Mouse (Mus musculus): ENCODE measurements around the gene Fam177a. TPM values are rescaled to one million over a fixed set of nuclear protein-coding genes. Genes with fewer than 3 reads are reported as not detected.

Gene Fam177a
- polyA plus RNA-seq (2012; rRNA removed; ENCODE audit: low replicate concordance) = 2.3 and 4.0 TPM in 2 replicates

GRCm38 (mm10) chr12:55124242-55124641 lies at the start of gene Fam177a:
TSS of gene Fam177a (plus strand) at chr12:55124469.

GRCm38 (mm10) chr12:55079726-55080600 lies 44.3 kb upstream of the Fam177a start, which contains the start of the genes 2700097O09Rik and Srp54a:
TSS of gene 2700097O09Rik (minus strand) at chr12:55080110.
TSS of gene Srp54a (plus strand) at chr12:55080262.

DNA sequence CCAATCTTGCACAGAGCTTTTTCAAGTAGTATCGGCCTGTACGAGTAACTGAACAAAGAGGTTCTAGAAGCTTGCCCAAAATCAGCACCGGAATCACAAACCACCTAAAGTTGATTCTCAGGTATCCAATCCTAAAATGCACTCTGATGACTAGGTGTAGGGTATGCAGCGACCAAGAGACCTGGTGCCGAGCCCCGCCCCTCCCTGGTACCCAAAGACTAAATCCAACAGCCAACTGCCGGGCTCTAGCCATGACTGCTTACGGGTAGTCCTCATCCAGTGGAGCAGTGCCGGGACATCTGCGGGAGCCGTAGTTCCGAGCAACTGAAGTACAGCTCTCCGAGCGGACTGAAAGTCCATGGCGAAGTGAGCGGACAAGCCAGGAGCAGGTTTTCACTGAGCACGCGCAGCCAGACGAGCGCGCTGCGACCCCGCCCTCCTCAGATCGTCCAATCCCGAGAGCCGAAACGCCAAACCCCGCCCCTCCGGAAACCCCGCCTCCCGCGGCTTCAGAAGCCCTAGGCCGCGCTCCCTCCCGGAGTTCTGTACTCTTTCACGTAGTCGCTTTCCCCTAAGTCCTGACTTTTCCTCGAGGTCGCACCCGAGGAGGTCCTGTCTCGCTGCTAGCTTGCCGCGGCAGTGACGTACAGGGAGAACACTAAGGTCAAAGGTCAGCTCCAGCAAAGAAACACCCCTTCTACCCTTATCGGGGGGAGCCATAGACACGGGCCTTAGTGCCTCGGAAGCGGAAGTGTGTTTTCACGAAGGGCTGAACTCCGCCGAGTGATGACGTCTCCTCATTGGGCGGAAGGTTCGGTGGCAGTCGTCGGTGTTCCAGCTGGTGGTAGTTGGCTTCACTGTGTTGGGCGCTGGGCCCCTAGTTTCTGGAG lies 30.5 kb downstream of the Fam177a start, which contains the start of gene Srp54b:
Srp54b (plus strand) TSS at position 546 of the 890 bp plus-strand sequence.

Other genes starting within 250 kb of the Fam177a start
- not detected in 2 replicates for gene Gm20403, start 137.9 kb upstream of the Fam177a start, polyA plus RNA-seq (2012; rRNA removed; ENCODE audit: low replicate concordance)
- 0.55 and 0.64 TPM in 2 replicates for gene Baz1a, start 110.1 kb upstream of the Fam177a start, polyA plus RNA-seq (2012; rRNA removed; ENCODE audit: low replicate concordance)
- gene 2700097O09Rik, start 44.4 kb upstream of the Fam177a start, polyA plus RNA-seq (2012; rRNA removed; ENCODE audit: low replicate concordance) = 1.1 and 1.2 TPM in 2 replicates
- 7.2 and 12.8 TPM in 2 replicates for gene Srp54a, start 44.2 kb upstream of the Fam177a start, polyA plus RNA-seq (2012; rRNA removed; ENCODE audit: low replicate concordance)
- gene Srp54b, start 30.6 kb downstream of the Fam177a start, polyA plus RNA-seq (2012; rRNA removed; ENCODE audit: low replicate concordance) = 10.7 and 28.1 TPM in 2 replicates
- not detected in 2 replicates for gene 1700047I17Rik2, start 75.1 kb downstream of the Fam177a start, polyA plus RNA-seq (2012; rRNA removed; ENCODE audit: low replicate concordance)
- 0.79 and 1.9 TPM in 2 replicates for gene Srp54c, start 105.7 kb downstream of the Fam177a start, polyA plus RNA-seq (2012; rRNA removed; ENCODE audit: low replicate concordance)
- gene 1110008L16Rik, start 175.1 kb downstream of the Fam177a start, polyA plus RNA-seq (2012; rRNA removed; ENCODE audit: low replicate concordance) = 4.2 and 7.1 TPM in 2 replicates
- gene Ppp2r3c, start 178.5 kb downstream of the Fam177a start, polyA plus RNA-seq (2012; rRNA removed; ENCODE audit: low replicate concordance) = 0.19 and 0.43 TPM in 2 replicates